Mouse (Mus musculus): ENCODE data around the gene Tas2r144. TPM values are rescaled to one million over a fixed set of nuclear protein-coding genes. Genes with fewer than 3 reads are reported as not detected.

The Tas2r144 gene
- total RNA-seq, 2 experiments from 2014 or later, result not detected

DNA sequence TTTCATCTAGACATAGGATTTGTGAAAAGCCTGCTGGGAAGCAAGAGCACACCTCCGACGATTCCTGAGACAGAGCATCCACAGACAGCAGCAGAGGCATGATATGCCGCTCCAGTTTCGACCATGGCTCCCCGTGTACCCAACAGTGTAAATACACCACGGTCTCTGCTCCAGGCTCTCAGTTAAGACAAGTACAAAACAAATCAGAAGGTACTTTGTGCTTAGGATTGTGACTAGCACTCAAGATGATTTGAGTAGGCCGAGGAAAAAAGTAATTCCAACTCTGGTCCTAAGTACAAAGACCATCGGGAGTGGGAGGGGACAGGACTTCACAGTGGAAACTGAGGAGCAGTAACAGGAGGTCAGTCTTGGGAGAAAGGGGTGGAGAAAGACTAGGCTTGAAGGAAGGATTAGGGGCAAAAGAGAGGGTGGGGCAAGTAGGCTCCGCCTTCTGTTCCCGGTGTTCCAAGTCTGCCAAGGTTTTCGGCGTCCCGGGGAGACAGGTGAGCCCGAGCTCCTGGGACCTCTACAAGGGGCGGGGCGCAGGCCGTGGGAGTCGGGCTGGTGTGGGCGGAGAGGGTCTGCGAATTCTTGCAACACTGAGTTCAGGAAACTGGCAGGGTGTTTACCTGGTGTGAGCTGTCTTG, 46.5 kb downstream of the Tas2r144 start, which contains the start of gene Tmem139:
TSS of gene Tmem139 (plus strand) at position 447 of the 647 bp plus-strand sequence.
- ATAC-seq (replicated peaks; ENCODE audit: low FRiP score, low TSS enrichment, poor library complexity, severe bottlenecking), result no peak

DNA sequence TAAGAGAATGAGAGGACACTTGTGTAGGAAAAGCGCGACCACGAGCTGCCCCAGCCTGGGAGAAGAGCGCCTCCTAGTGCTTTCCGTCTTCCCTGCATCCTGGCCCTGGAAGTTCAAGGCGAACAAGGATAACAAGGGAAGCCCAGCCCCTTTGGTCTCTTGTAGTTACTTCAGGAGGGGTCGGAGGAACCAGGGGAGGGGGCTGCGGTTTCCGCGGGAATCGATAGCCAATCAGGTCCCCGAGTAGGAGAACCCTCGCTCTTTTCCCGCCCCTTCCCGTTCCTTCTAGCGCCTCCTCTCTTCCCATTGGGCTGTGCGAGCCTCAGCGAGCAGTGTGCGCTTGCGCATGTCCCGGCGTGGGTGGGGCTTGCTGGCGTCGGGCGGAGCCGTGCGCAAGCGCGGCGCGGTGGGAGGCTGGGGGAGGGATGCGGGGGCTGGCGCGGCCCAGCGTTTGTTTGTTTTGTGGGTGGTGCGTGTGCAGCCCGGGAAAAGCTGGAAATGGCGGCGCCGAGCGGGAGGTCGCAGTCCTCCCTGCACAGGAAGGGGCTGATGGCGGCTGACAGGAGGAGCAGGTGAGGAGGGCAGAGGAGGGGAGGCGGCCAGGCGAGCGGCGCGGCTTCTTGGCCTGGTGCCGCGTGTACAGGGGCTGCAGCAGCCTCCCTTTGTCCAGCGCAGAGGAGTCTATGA, 49.6 kb downstream of the Tas2r144 start, which contains the start of gene Casp2:
TSS of gene Casp2 (plus strand) at position 360 of the 687 bp plus-strand sequence.
- peak; percentile 93 for ATAC-seq (replicated peaks; ENCODE audit: low FRiP score, low TSS enrichment, poor library complexity, severe bottlenecking)

Other genes with a start within 250 kb of the Tas2r144 start
- not detected in 2 replicates for gene Sval3, start 247.2 kb upstream of the Tas2r144 start, total RNA-seq (2014; fragmentation: Nextera tagmentation)
- gene Sval3, start 247.2 kb upstream of the Tas2r144 start, total RNA-seq (2017), result not detected in 2 replicates
- gene Sva, start 176.9 kb upstream of the Tas2r144 start, total RNA-seq (2014; fragmentation: Nextera tagmentation), result not detected in 2 replicates
- not detected in 2 replicates for gene Sva, start 176.9 kb upstream of the Tas2r144 start, total RNA-seq (2017)
- gene Tas2r139, start 74.4 kb upstream of the Tas2r144 start, total RNA-seq (2014; fragmentation: Nextera tagmentation), result not detected in 2 replicates
- not detected in 2 replicates for gene Tas2r139, start 74.4 kb upstream of the Tas2r144 start, total RNA-seq (2017)
- 6.0 and 7.8 TPM in 2 replicates for gene Gstk1, start 30.6 kb downstream of the Tas2r144 start, total RNA-seq (2014; fragmentation: Nextera tagmentation)
- gene Gstk1, start 30.6 kb downstream of the Tas2r144 start, total RNA-seq (2017), result 1.6 and 5.3 TPM in 2 replicates
- gene Tmem139, start 46.6 kb downstream of the Tas2r144 start, total RNA-seq (2014; fragmentation: Nextera tagmentation), result not detected in 2 replicates
- gene Tmem139, start 46.6 kb downstream of the Tas2r144 start, total RNA-seq (2017), result not detected in 2 replicates
- gene Casp2, start 49.7 kb downstream of the Tas2r144 start, total RNA-seq (2014; fragmentation: Nextera tagmentation), result 68.3 and 86.6 TPM in 2 replicates
- gene Casp2, start 49.7 kb downstream of the Tas2r144 start, total RNA-seq (2017), result 51.2 and 76.1 TPM in 2 replicates
- gene Clcn1, start 71.4 kb downstream of the Tas2r144 start, total RNA-seq (2014; fragmentation: Nextera tagmentation), result not detected in 2 replicates
- not detected in 2 replicates for gene Clcn1, start 71.4 kb downstream of the Tas2r144 start, total RNA-seq (2017)
- not detected in 2 replicates for gene Fam131b, start 109.3 kb downstream of the Tas2r144 start, total RNA-seq (2014; fragmentation: Nextera tagmentation)
- not detected in 2 replicates for gene Fam131b, start 109.3 kb downstream of the Tas2r144 start, total RNA-seq (2017)
- gene Zyx, start 134.3 kb downstream of the Tas2r144 start, total RNA-seq (2014; fragmentation: Nextera tagmentation), result 43.6 and 51.9 TPM in 2 replicates
- 8.7 and 15.9 TPM in 2 replicates for gene Zyx, start 134.3 kb downstream of the Tas2r144 start, total RNA-seq (2017)
- not detected in 2 replicates for gene Epha1, start 157.9 kb downstream of the Tas2r144 start, total RNA-seq (2014; fragmentation: Nextera tagmentation)
- not detected in 2 replicates for gene Epha1, start 157.9 kb downstream of the Tas2r144 start, total RNA-seq (2017)
- gene Tas2r143, start 184.9 kb downstream of the Tas2r144 start, total RNA-seq (2014; fragmentation: Nextera tagmentation), result 1.3 TPM in 1 of 2 replicates, not detected in the other
- not detected in 2 replicates for gene Tas2r143, start 184.9 kb downstream of the Tas2r144 start, total RNA-seq (2017)
- gene Tas2r135, start 190.1 kb downstream of the Tas2r144 start, total RNA-seq (2014; fragmentation: Nextera tagmentation), result not detected in 2 replicates
- gene Tas2r135, start 190.1 kb downstream of the Tas2r144 start, total RNA-seq (2017), result not detected in 2 replicates
- not detected in 2 replicates for gene Tas2r126, start 219.2 kb downstream of the Tas2r144 start, total RNA-seq (2014; fragmentation: Nextera tagmentation)
- not detected in 2 replicates for gene Tas2r126, start 219.2 kb downstream of the Tas2r144 start, total RNA-seq (2017)
- not detected in 2 replicates for gene Olfr458, start 249.9 kb downstream of the Tas2r144 start, total RNA-seq (2014; fragmentation: Nextera tagmentation)
- gene Olfr458, start 249.9 kb downstream of the Tas2r144 start, total RNA-seq (2017), result not detected in 2 replicates